Mouse (Mus musculus) kidney, embryonic 14.5 days (tissue): Measurements from ENCODE around the gene E330014E10Rik. TPM values are rescaled to one million over a fixed set of nuclear protein-coding genes. Genes with fewer than 3 reads are reported as not detected.
"Not testable (repeated sequence)": the region's sequence is repeated elsewhere in the genome, so short reads cannot be mapped to it uniquely, and the experiment has no call there.

Experiments
- ATAC-seq: fragments of 200-750 bp; cut with Nextera tagmentation; 2 replicates; pipeline ENCODE4 v1.8.0; 2017; ENCODE audit warnings: moderate number of reproducible peaks, mild to moderate bottlenecking, moderate TSS enrichment, moderate library complexity; ENCODE audit not compliant: low FRiP score, low TSS enrichment
- H3K27ac ChIP-seq: fragments of 300-500 bp; sonication (generic); 2 replicates; pipeline ENCODE4 v1.5.1; 2014; ENCODE audit warnings: low read depth, mild to moderate bottlenecking, low read length, moderate library complexity, mixed read lengths
- H3K27me3 ChIP-seq: fragments of 300-500 bp; sonication (generic); 2 replicates; pipeline ENCODE4 v1.6.1; 2014; ENCODE audit warnings: mild to moderate bottlenecking, low read length; ENCODE audit not compliant: control insufficient read depth, insufficient read depth
- H3K36me3 ChIP-seq: fragments of 300-500 bp; sonication (generic); 2 replicates; pipeline ENCODE4 v1.6.1; 2014; ENCODE audit warnings: low read length, mixed read lengths; ENCODE audit not compliant: control insufficient read depth, insufficient read depth
- H3K4me1 ChIP-seq: fragments of 300-500 bp; sonication (generic); 2 replicates; pipeline ENCODE4 v1.6.1; 2014; ENCODE audit warnings: low read length, mixed read lengths; ENCODE audit not compliant: control insufficient read depth, insufficient read depth
- H3K4me2 ChIP-seq: fragments of 300-500 bp; sonication (generic); replicated peaks from 2 replicates; pipeline ENCODE4 v1.6.1; 2014; ENCODE audit warnings: low read depth, mild to moderate bottlenecking, low read length
- H3K4me3 ChIP-seq: fragments of 300-500 bp; sonication (generic); 2 replicates; pipeline ENCODE4 v1.5.1; 2014; ENCODE audit warnings: mild to moderate bottlenecking, low read length
- H3K9ac ChIP-seq: fragments of 300-500 bp; sonication (generic); 2 replicates; pipeline ENCODE4 v1.6.1; 2014; ENCODE audit warnings: low read depth, mild to moderate bottlenecking, low read length, moderate library complexity
- H3K9me3 ChIP-seq: fragments of 300-500 bp; sonication (generic); 2 replicates; pipeline ENCODE4 v1.6.1; 2016; ENCODE audit warnings: low read length; ENCODE audit not compliant: control insufficient read depth
- WGBS: fragments of 180-500 bp; shearing (Covaris S2); extraction: QIAGEN DNeasy Blood & Tissue Kit; methylation state at CpG from one replicate; pipeline ENCODE4 v1.1.7; 2014; 5-methylcytosine and 5-hydroxymethylcytosine counted together
- polyA plus RNA-seq: library from polyadenylated mRNA; unstranded; fragments of >200 nt; fragmentation: Nextera tagmentation; extraction: Ambion mirVana; gene quantifications from 2 replicates; pipeline ENCODE4 v1.2.1, GENCODE M21; 2014

Gene E330014E10Rik
- polyA plus RNA-seq = not detected in 2 replicates

GRCm38 (mm10) chr5:95775690-95776089 lies at the start of gene E330014E10Rik:
E330014E10Rik (plus strand) TSS chr5:95775990.
- not testable (repeated sequence) for H3K4me2 ChIP-seq, H3K9me3 ChIP-seq, H3K9ac ChIP-seq, H3K36me3 ChIP-seq, H3K27me3 ChIP-seq, H3K4me3 ChIP-seq, H3K4me1 ChIP-seq, ATAC-seq, H3K27ac ChIP-seq
- no CpG with 5 or more reads among the region's 2 CpGs for WGBS

GRCm38 (mm10) chr5:95736073-95736472 lies 39.7 kb upstream of the E330014E10Rik start, which contains the start of gene Gm7978:
Gm7978 (minus strand) TSS chr5:95736173.
- ATAC-seq, H3K9ac ChIP-seq, H3K4me2 ChIP-seq, H3K4me3 ChIP-seq, H3K9me3 ChIP-seq, H3K27me3 ChIP-seq, H3K4me1 ChIP-seq, H3K27ac ChIP-seq, H3K36me3 ChIP-seq: not testable (repeated sequence)
- no CpG with 5 or more reads among the region's 1 CpGs for WGBS

GRCm38 (mm10) chr5:95741714-95742113 lies 34.1 kb upstream of the E330014E10Rik start, which contains the start of gene Gm7982:
Gm7982 (plus strand) TSS chr5:95742014.
- not testable (repeated sequence) for H3K27me3 ChIP-seq, H3K4me1 ChIP-seq, H3K27ac ChIP-seq, H3K9ac ChIP-seq, H3K4me2 ChIP-seq, H3K9me3 ChIP-seq, H3K4me3 ChIP-seq, H3K36me3 ChIP-seq, ATAC-seq
- whole genome bisulfite sequencing = no CpG with 5 or more reads among the region's 3 CpGs

- H3K9ac ChIP-seq, H3K4me2 ChIP-seq, H3K27me3 ChIP-seq, H3K4me3 ChIP-seq, H3K27ac ChIP-seq, ATAC-seq, H3K9me3 ChIP-seq, H3K4me1 ChIP-seq, H3K36me3 ChIP-seq: not testable (repeated sequence)
- WGBS = 80% methylated on average over 2 of the region's 2 CpGs
Measured at GRCm38 (mm10) chr5:95810841-95811240, 35.1 kb downstream of the E330014E10Rik start.

- no peak for ATAC-seq
- H3K4me3 ChIP-seq = no peak overlapping the region
- WGBS = 78% methylated on average over 4 of the region's 4 CpGs
Measured at GRCm38 (mm10) chr5:95836580-95836979, 60.8 kb downstream of the E330014E10Rik start.

GRCm38 (mm10) chr5:95854030-95854429 lies 78.2 kb downstream of the E330014E10Rik start:
- Histone ChIP-seq H3K4me1 (no peaks in the 10 kb centered on the region), H3K27ac (no peak overlapping the region), H3K4me2 (no peak overlapping the region), H3K9me3 (no peaks in the 10 kb centered on the region), H3K4me3 (no peak overlapping the region), H3K36me3 (no peaks in the 10 kb centered on the region), H3K27me3 (no peaks in the 10 kb centered on the region), H3K9ac (no peak overlapping the region)
- 91% methylated on average over 3 of the region's 3 CpGs for WGBS
- ATAC-seq = no peak

More at GRCm38 (mm10) chr5:95836580-95836979, 60.8 kb downstream of the E330014E10Rik start:
- no peaks in the 10 kb centered on the region for H3K9me3 ChIP-seq
- H3K4me2 ChIP-seq = no peak overlapping the region
- H3K27me3 ChIP-seq = no peaks in the 10 kb centered on the region
- no peak overlapping the region for H3K27ac ChIP-seq
- H3K4me1 ChIP-seq = no peaks in the 10 kb centered on the region
- no peaks in the 10 kb centered on the region for H3K36me3 ChIP-seq
- no peak overlapping the region for H3K9ac ChIP-seq

Other genes with a start within 250 kb of the E330014E10Rik start
- not detected in 2 replicates for gene Gm7971, start 181.1 kb upstream of the E330014E10Rik start, polyA plus RNA-seq
- gene Gm7978, start 39.8 kb upstream of the E330014E10Rik start, polyA plus RNA-seq = not detected in 2 replicates
- gene Gm7982, start 34.0 kb upstream of the E330014E10Rik start, polyA plus RNA-seq = not detected in 2 replicates
- gene Cxcl13, start 181.0 kb downstream of the E330014E10Rik start, polyA plus RNA-seq = 3.8 and 4.7 TPM in 2 replicates